Comparison of ENCODE assay signal across 9 mouse cellular contexts in genomic region chr19:24173020-24173419, GRCm38 (mm10). TPM values are rescaled to one million over a fixed set of nuclear protein-coding genes. Genes with fewer than 3 reads are reported as not detected.
DNase-seq lines count a peak whose midpoint lies in the region; ATAC-seq and TF ChIP-seq lines count a peak whose summit lies in the region.
"Had no signal": no experiment of that assay in that cellular context is flagged by ENCODE, and none has a peak within 500 bp of the region (broad histone marks: within the 10 kb centered on the region; RNA-seq: fewer than 3 reads in every experiment).

No protein-coding gene starts in this region.

- peak overlapping the region; percentile 74 for H3K4me3 ChIP-seq in lung, embryonic 14.5 days (ENCODE audit: low read depth, low read length)
- H3K4me3 ChIP-seq in forebrain, embryonic 13.5 days: peak overlapping the region; percentile 74
- peak overlapping the region; percentile 79 for H3K4me3 ChIP-seq in limb, embryonic 15.5 days
- peak overlapping the region; percentile 74; the same call in 1 of the 2 replicates for H3K4me3 ChIP-seq in stomach, embryonic 15.5 days (replicated peaks)

- no peak overlapping the region for H3K27ac ChIP-seq in lung, embryonic 14.5 days (ENCODE audit: low read depth)
- H3K27ac ChIP-seq in forebrain, embryonic 13.5 days: no peak overlapping the region
- no peak overlapping the region for H3K27ac ChIP-seq in limb, embryonic 15.5 days
- peak overlapping the region; percentile 24; the same call in 1 of the 2 replicates for H3K27ac ChIP-seq in stomach, embryonic 15.5 days

- peak overlapping the region; percentile 81 for H3K4me2 ChIP-seq in lung, embryonic 14.5 days
- H3K4me2 ChIP-seq in forebrain, embryonic 13.5 days: peak overlapping the region; percentile 65
- peak overlapping the region; percentile 84 for H3K4me2 ChIP-seq in limb, embryonic 15.5 days
- peak overlapping the region; percentile 77 for H3K4me2 ChIP-seq in stomach, embryonic 15.5 days

- no peak for ATAC-seq in lung, embryonic 14.5 days (ENCODE audit: insufficient read depth)
- no peak for ATAC-seq in forebrain, embryonic 13.5 days
- no peak for ATAC-seq in limb, embryonic 15.5 days (ENCODE audit: insufficient number of reproducible peaks, low FRiP score, low TSS enrichment, low read depth)
- no peak for ATAC-seq in stomach, embryonic 15.5 days (ENCODE audit: insufficient read depth, low FRiP score, low read depth)
- ATAC-seq in CD4-positive, CD25-positive, alpha-beta regulatory T cell, adult 4 months: no peak

- no peaks in the 10 kb centered on the region for H3K36me3 ChIP-seq in lung, embryonic 14.5 days (ENCODE audit: insufficient read depth)
- H3K36me3 ChIP-seq in forebrain, embryonic 13.5 days (ENCODE audit: poor library complexity, severe bottlenecking): no peaks in the 10 kb centered on the region
- no peaks in the 10 kb centered on the region for H3K36me3 ChIP-seq in limb, embryonic 15.5 days
- no peaks in the 10 kb centered on the region; the same call in 1 of the 2 replicates for H3K36me3 ChIP-seq in stomach, embryonic 15.5 days

- WGBS in lung, embryonic 14.5 days: 30% methylated on average over 6 of the region's 6 CpGs
- WGBS in forebrain, embryonic 13.5 days: 22% methylated on average over 6 of the region's 6 CpGs
- 32% methylated on average over 6 of the region's 6 CpGs for WGBS in limb, embryonic 15.5 days
- WGBS in stomach, embryonic 15.5 days: 37% methylated on average over 6 of the region's 6 CpGs

- no peaks in the 10 kb centered on the region for H3K9me3 ChIP-seq in lung, embryonic 14.5 days (ENCODE audit: low read depth, low read length)
- H3K9me3 ChIP-seq in forebrain, embryonic 13.5 days (replicated peaks): no peaks in the 10 kb centered on the region
- H3K9me3 ChIP-seq in limb, embryonic 15.5 days: no peaks in the 10 kb centered on the region
- H3K9me3 ChIP-seq in stomach, embryonic 15.5 days: no peaks in the 10 kb centered on the region

- no peak for TF ChIP-seq CTCF in lung, embryonic 14.5 days (IDR thresholded peaks at IDR 0.05; ENCODE audit: low read depth)

- 0 out of 2 replicates have a peak, but pooled peaks cover 7% of the 10 kb centered on the region for H3K4me1 ChIP-seq in lung, embryonic 14.5 days (ENCODE audit: insufficient read depth)
- H3K4me1 ChIP-seq in forebrain, embryonic 13.5 days: peaks cover 28% of the 10 kb centered on the region
- peaks cover 21% of the 10 kb centered on the region for H3K4me1 ChIP-seq in limb, embryonic 15.5 days
- H3K4me1 ChIP-seq in stomach, embryonic 15.5 days: peaks cover 12% of the 10 kb centered on the region

- H3K9ac ChIP-seq in lung, embryonic 14.5 days: peak overlapping the region; percentile 78
- H3K9ac ChIP-seq in forebrain, embryonic 13.5 days: peak overlapping the region; percentile 86
- H3K9ac ChIP-seq in limb, embryonic 15.5 days: no peak overlapping the region
- H3K9ac ChIP-seq in stomach, embryonic 15.5 days: no peak overlapping the region

- intact Hi-C loops in left cerebral cortex, postnatal 10 days (cut with DNase I): no loop called here

- no peaks in the 10 kb centered on the region for H3K27me3 ChIP-seq in lung, embryonic 14.5 days (ENCODE audit: insufficient read depth, low read length)
- 0 out of 2 replicates have a peak, but pooled peaks cover 3% of the 10 kb centered on the region for H3K27me3 ChIP-seq in forebrain, embryonic 13.5 days
- H3K27me3 ChIP-seq in limb, embryonic 15.5 days: no peaks in the 10 kb centered on the region
- H3K27me3 ChIP-seq in stomach, embryonic 15.5 days (replicated peaks): no peaks in the 10 kb centered on the region

- DNase-seq in lung, embryonic 14.5 days: no peak
- no peak for DNase-seq in lung, adult 18-20 months
- DNase-seq in left cerebral cortex, postnatal 10 days (ENCODE audit: extremely low spot score in 1 of 2, low spot score in 2 of 2): no peak
- DNase-seq in kidney, adult 8-10 months: no peak
- DNase-seq: lung, postnatal 4 days had no signal

RNA-seq across cellular contexts. Expression of gene Tjp2, which starts 51.8 kb away (rescaled TPM):
- polyA plus RNA-seq in lung, embryonic 14.5 days (2014; fragmentation: Nextera tagmentation; extraction: Ambion mirVana): 38.5 and 40.0 TPM in 2 replicates
- polyA plus RNA-seq in forebrain, embryonic 13.5 days (2015; fragmentation: Nextera tagmentation; extraction: Ambion mirVana): 14.3 and 14.7 TPM in 2 replicates
- 17.2 and 20.6 TPM in 2 replicates for polyA plus RNA-seq in limb, embryonic 15.5 days (2015; fragmentation: Nextera tagmentation; extraction: Ambion mirVana)
- polyA plus RNA-seq in stomach, embryonic 15.5 days (2015; fragmentation: Nextera tagmentation; extraction: Ambion mirVana): 34.5 and 39.2 TPM in 2 replicates
- total RNA-seq in left cerebral cortex, postnatal 10 days (2021): 10 to 100 TPM; 16.6 to 18.0 TPM
- 1 to 10 TPM; 4.2 to 4.6 TPM for polyA plus RNA-seq in CD4-positive, CD25-positive, alpha-beta regulatory T cell, adult 4 months (2017; shearing (Covaris generic))

Comparison
In these comparisons a context has a peak if more than half of its experiments do, and no peak if none do; other contexts are left out.
1. H3K9ac ChIP-seq: peak in lung, embryonic 14.5 days (single experiment) and forebrain, embryonic 13.5 days (single experiment); none in limb, embryonic 15.5 days (single experiment) and stomach, embryonic 15.5 days (single experiment).
2. Peak in every context shown above with its lines, with median percentiles within 50 percentile points of each other: H3K4me2 ChIP-seq and H3K4me3 ChIP-seq.